Mouse (Mus musculus) CH12.LX (cell line): ENCODE measurements around the gene Cdk17. TPM values are rescaled to one million over a fixed set of nuclear protein-coding genes. Genes with fewer than 3 reads are reported as not detected.

Experiments
- DNase-seq: peaks from one replicate; pipeline ENCODE4 v3.0.0-alpha.2; 2013; ENCODE audit errors: extremely low read depth
- H3K27ac ChIP-seq: 2 replicates; pipeline ENCODE4 v1.5.1; 2012; ENCODE audit warnings: low read depth, mild to moderate bottlenecking, control low read depth, moderate library complexity; ENCODE audit not compliant: insufficient read depth
- H3K27me3 ChIP-seq: replicated peaks from 2 replicates; pipeline ENCODE3; 2012; ENCODE audit warnings: inconsistent platforms
- H3K36me3 ChIP-seq, 2 experiments: replicated peaks in 1 of 2; 2 replicates each; pipeline versions ENCODE3 to v1.6.1; 2012; ENCODE audit warnings: inconsistent platforms in 1 of 2, low read length in 1 of 2, mild to moderate bottlenecking in 1 of 2, mixed read lengths in 1 of 2, moderate library complexity in 1 of 2; ENCODE audit not compliant: control insufficient read depth in 1 of 2, insufficient read depth in 1 of 2
- H3K4me1 ChIP-seq, 2 experiments: 2 replicates each; pipeline ENCODE4 v1.6.1; 2012; ENCODE audit warnings: inconsistent platforms in 1 of 2, moderate library complexity in 1 of 2; ENCODE audit not compliant: insufficient read depth in 2 of 2, control insufficient read depth in 1 of 2
- H3K4me2 ChIP-seq: 2 replicates; pipeline ENCODE4 v1.6.1; 2012; ENCODE audit warnings: low read depth, mild to moderate bottlenecking, control low read depth; ENCODE audit not compliant: poor library complexity, insufficient read depth, severe bottlenecking
- H3K4me3 ChIP-seq, 3 experiments: fragments of 150-350 bp in 1 of 3; sonication (generic) in 1 of 3; replicated peaks in 1 of 3; 2 replicates each; pipeline versions ENCODE3 to v1.5.1; 2011 to 2012; ENCODE audit warnings: low read depth in 2 of 3, low read length in 2 of 3, mild to moderate bottlenecking in 2 of 3, moderate library complexity in 2 of 3, control low read depth in 1 of 3, improper control_type of control experiment in 1 of 3, inconsistent platforms in 1 of 3, mixed read lengths in 1 of 3; ENCODE audit not compliant: poor library complexity in 1 of 3
- H3K79me2 ChIP-seq: replicated peaks from 2 replicates; pipeline ENCODE4 v1.6.1; 2012; ENCODE audit warnings: mild to moderate bottlenecking, moderate library complexity; ENCODE audit not compliant: control insufficient read depth, poor library complexity, insufficient read depth, severe bottlenecking; ENCODE audit errors: extremely low read depth
- H3K9ac ChIP-seq: 2 replicates; pipeline ENCODE4 v1.6.1; 2012; ENCODE audit warnings: low read depth, mild to moderate bottlenecking, control low read depth, moderate library complexity; ENCODE audit not compliant: insufficient read depth
- H3K9me3 ChIP-seq: replicated peaks from 2 replicates; pipeline ENCODE3; 2012; ENCODE audit warnings: low read length, inconsistent platforms, mixed read lengths
- BHLHE40 ChIP-seq: IDR thresholded peaks from 2 replicates; pipeline ENCODE4 v1.6.1; 2011; ENCODE audit warnings: mild to moderate bottlenecking, low read depth, low read length, improper control_type of control experiment
- CHD1 ChIP-seq: IDR thresholded peaks from 2 replicates; pipeline ENCODE4 v1.6.1; 2012; ENCODE audit warnings: low read depth, low read length, improper control_type of control experiment, inconsistent platforms
- CTCF ChIP-seq, 2 experiments: IDR thresholded peaks in 1 of 2; conservative IDR thresholded peaks in 1 of 2; 2 replicates each; pipeline ENCODE4 v1.5.1; 2011 to 2012; ENCODE audit warnings: low read depth in 2 of 2, low read length in 2 of 2, improper control_type of control experiment in 1 of 2, inconsistent platforms in 1 of 2, mild to moderate bottlenecking in 1 of 2, moderate library complexity in 1 of 2
- EP300 ChIP-seq: IDR thresholded peaks from 2 replicates; pipeline ENCODE4 v1.6.1; 2011; ENCODE audit warnings: low read length, improper control_type of control experiment
- ETS1 ChIP-seq: conservative IDR thresholded peaks from 2 replicates; pipeline ENCODE4 v1.6.1; 2012; ENCODE audit warnings: low read depth, mild to moderate bottlenecking, inconsistent platforms, low read length, improper control_type of control experiment, moderate library complexity
- GABPA ChIP-seq: IDR thresholded peaks from 2 replicates; pipeline ENCODE4 v1.6.1; 2012; ENCODE audit warnings: low read depth, low read length, improper control_type of control experiment, inconsistent platforms; ENCODE audit not compliant: insufficient replicate concordance
- HCFC1 ChIP-seq: IDR thresholded peaks from 2 replicates; pipeline ENCODE4 v1.6.1; 2012; ENCODE audit warnings: low read depth, mild to moderate bottlenecking, inconsistent platforms, low read length, improper control_type of control experiment
- IRF4 ChIP-seq: IDR thresholded peaks from 2 replicates; pipeline ENCODE4 v1.6.1; 2014; ENCODE audit warnings: low read depth, mild to moderate bottlenecking, inconsistent platforms, low read length, improper control_type of control experiment
- JUN ChIP-seq: IDR thresholded peaks from 2 replicates; pipeline ENCODE4 v1.6.1; 2011; ENCODE audit warnings: low read depth, mild to moderate bottlenecking, low read length, improper control_type of control experiment, moderate library complexity; ENCODE audit not compliant: insufficient read depth
- KAT2A ChIP-seq: IDR thresholded peaks from 2 replicates; pipeline ENCODE4 v1.6.1; 2012; ENCODE audit warnings: low read length, improper control_type of control experiment, inconsistent platforms; ENCODE audit not compliant: insufficient replicate concordance
- MAFK ChIP-seq: IDR thresholded peaks from 2 replicates; pipeline ENCODE4 v1.6.1; 2011; ENCODE audit warnings: low read length, improper control_type of control experiment; ENCODE audit not compliant: insufficient replicate concordance
- MAZ ChIP-seq: IDR thresholded peaks from 2 replicates; pipeline ENCODE4 v1.6.1; 2012; ENCODE audit warnings: low read depth, mild to moderate bottlenecking, inconsistent platforms, low read length, improper control_type of control experiment, moderate library complexity
- MYC ChIP-seq: IDR thresholded peaks from 2 replicates; pipeline ENCODE4 v1.6.1; 2011; ENCODE audit warnings: low read depth, mild to moderate bottlenecking, improper control_type of control experiment, low read length
- NELFE ChIP-seq: IDR thresholded peaks from 2 replicates; pipeline ENCODE4 v1.6.1; 2011; ENCODE audit warnings: low read depth, low read length, improper control_type of control experiment
- NRF1 ChIP-seq: IDR thresholded peaks from 2 replicates; pipeline ENCODE4 v1.6.1; 2014; ENCODE audit warnings: low read depth, mild to moderate bottlenecking, inconsistent platforms, low read length, improper control_type of control experiment, moderate library complexity
- PAX5 ChIP-seq: IDR thresholded peaks from 2 replicates; pipeline ENCODE4 v1.6.1; 2012; ENCODE audit warnings: low read length, inconsistent platforms, mixed read lengths
- RAD21 ChIP-seq: IDR thresholded peaks from 2 replicates; pipeline ENCODE4 v1.6.1; 2011; ENCODE audit warnings: low read depth, mild to moderate bottlenecking, low read length, improper control_type of control experiment, moderate library complexity
- SIN3A ChIP-seq: IDR thresholded peaks from 2 replicates; pipeline ENCODE4 v1.6.1; 2012; ENCODE audit warnings: low read length, improper control_type of control experiment, inconsistent platforms
- ZC3H11A ChIP-seq: IDR thresholded peaks from 2 replicates; pipeline ENCODE4 v1.6.1; 2012; ENCODE audit warnings: low read depth, mild to moderate bottlenecking, inconsistent platforms, low read length, improper control_type of control experiment
- ZKSCAN1 ChIP-seq: IDR thresholded peaks from 2 replicates; pipeline ENCODE4 v1.6.1; 2012; ENCODE audit warnings: low read depth, inconsistent platforms, low read length, improper control_type of control experiment, borderline replicate concordance
- ZMIZ1 ChIP-seq: IDR thresholded peaks from 2 replicates; pipeline ENCODE4 v1.6.1; 2012; ENCODE audit warnings: low read depth, mild to moderate bottlenecking, inconsistent platforms, low read length, improper control_type of control experiment
- dilution Hi-C: fragments of 300-500 bp; cut with MboI; formaldehyde crosslinking; loops from 2 replicates; pipeline ENCODE4 v1.14.3; 2020; ENCODE audit warnings: low sequenced_read_pairs; ENCODE audit not compliant: extremely low pct_unique_long_range_greater_than_20kb, extremely low pct_ligation_motif_present
- in situ Hi-C: fragments of 300-500 bp; cut with MboI; formaldehyde crosslinking; loops from 3 replicates; pipeline ENCODE4 v1.14.3; 2019; ENCODE audit warnings: low sequenced_read_pairs, low pct_ligation_motif_present, low pct_unique_long_range_greater_than_20kb, mixed read lengths
- polyA plus RNA-seq: library from polyadenylated mRNA; unstranded; fragments of >175 nt; gene quantifications from 2 replicates; pipeline ENCODE4 v1.2.1, GENCODE M21; 2012; ENCODE audit warnings: low read depth; ENCODE audit not compliant: insufficient read length
- total RNA-seq, 2 experiments: library from RNA; depleted of rRNA; stranded (reverse); fragments of 300-350 nt in 1 of 2; fragments of >200 nt in 1 of 2; gene quantifications; 2 replicates each; pipeline ENCODE4 v1.2.3; 2012 to 2014

Cdk17 gene
- total and polyA plus RNA-seq, 3 experiments: 23.4 to 51.3 (median 28.5) TPM

- TF ChIP-seq JUN: peak; percentile 82
- TF ChIP-seq HCFC1: peak; percentile 69
- TF ChIP-seq CHD1: 0 out of 2 replicates have a peak, but pooled peaks have one; percentile 54
- no peak for TF ChIP-seq KAT2A
- peak; percentile 69 for TF ChIP-seq IRF4
- TF ChIP-seq NELFE: peak; percentile 87
- TF ChIP-seq ZKSCAN1: no peak
- TF ChIP-seq PAX5: no peak
- TF ChIP-seq BHLHE40: peak; percentile 34; the same call in 1 of the 2 replicates
- peak; percentile 46; the same call in 1 of the 2 replicates for TF ChIP-seq MAZ
- TF ChIP-seq, all 38 proteins: peak for 22
Measured at GRCm38 (mm10) chr10:93123957-93124613, 36.6 kb upstream of the Cdk17 start (continued).

GRCm38 (mm10) chr10:93126025-93126424 lies 34.6 kb upstream of the Cdk17 start:
- TF ChIP-seq MYC (no peak), GABPA (no peak), NRF1 (no peak), ETS1 (no peak), SIN3A (no peak), RAD21 (no peak), MAZ (no peak), MAFK (no peak)
- Histone ChIP-seq H3K79me2 (no peaks in the 10 kb centered on the region), H3K27ac (no peak overlapping the region), H3K27me3 (no peaks in the 10 kb centered on the region), H3K4me3 (no peak overlapping the region), H3K4me2 (no peak overlapping the region), H3K9me3 (no peaks in the 10 kb centered on the region), H3K9ac (no peak overlapping the region), H3K36me3 (no peaks in the 10 kb centered on the region), H3K4me1 (peaks cover 0 to 16% of the 10 kb centered on the region in 2 experiments; a peak in 2 of 4 replicates)
- no peak for DNase-seq
- in situ Hi-C loops (no loop called here), dilution Hi-C loops (no loop called here)

- H3K9me3 ChIP-seq: no peaks in the 10 kb centered on the region
- H3K9ac ChIP-seq: no peak overlapping the region
- no peaks in the 10 kb centered on the region for H3K79me2 ChIP-seq
- H3K4me1 ChIP-seq: peaks cover 0 to 10% of the 10 kb centered on the region in 2 experiments; a peak in 2 of 4 replicates
- in situ Hi-C loops: no loop called here
- dilution Hi-C loops: no loop called here
- H3K27ac ChIP-seq: no peak overlapping the region
- H3K27me3 ChIP-seq: no peaks in the 10 kb centered on the region
- TF ChIP-seq CTCF (conservative IDR thresholded peaks at IDR 0.05 in 1 of 2, IDR thresholded peaks at IDR 0.05 in 1 of 2; ENCODE audit: low read depth in 2 of 2, low read length in 2 of 2) (no peak), ZC3H11A (no peak), ETS1 (no peak), EP300 (no peak), CHD1 (no peak), KAT2A (no peak), ZMIZ1 (no peak)
- TF ChIP-seq, all 38 proteins: peak for 0
- no peak for DNase-seq
- H3K4me2 ChIP-seq: no peak overlapping the region
- no peaks in the 10 kb centered on the region for H3K36me3 ChIP-seq
- H3K4me3 ChIP-seq: no peak overlapping the region
Measured at GRCm38 (mm10) chr10:93128566-93128965, 32.1 kb upstream of the Cdk17 start.
